Mouse (Mus musculus): Measurements from ENCODE around the gene Hyou1. TPM values are rescaled to one million over a fixed set of nuclear protein-coding genes. Genes with fewer than 3 reads are reported as not detected.
"Not testable (repeated sequence)": the region's sequence is repeated elsewhere in the genome, so short reads cannot be mapped to it uniquely, and the experiment has no call there.

The Hyou1 gene
- polyA plus RNA-seq, 1 experiment = 30.8 TPM

DNA sequence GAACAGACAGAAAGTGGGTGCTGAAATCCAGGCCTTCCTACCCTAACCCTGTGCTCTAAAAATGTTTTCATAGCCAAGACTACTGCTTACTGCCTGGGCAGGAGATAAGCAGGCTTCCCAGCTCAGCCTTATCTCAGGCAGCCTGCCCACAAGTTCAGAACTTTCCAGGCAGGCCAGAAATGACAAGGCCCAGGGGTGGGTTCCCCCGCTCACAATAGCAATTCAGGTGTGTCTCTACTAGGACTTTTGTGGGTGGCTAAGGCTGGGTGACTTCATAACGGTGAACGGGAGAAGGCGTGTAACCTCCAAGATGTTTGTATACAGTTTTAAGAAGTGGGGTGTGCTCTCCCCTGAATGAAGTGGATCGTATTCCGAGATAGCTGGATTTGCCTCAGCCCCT is 36.0 kb upstream of the Hyou1 start:
- Histone ChIP-seq H3K4me3 (ENCODE audit: insufficient read depth, low read depth, low read length) (peak overlapping the region; percentile 92), H3K4me1 (ENCODE audit: control insufficient read depth, insufficient read depth, insufficient read length, low read length) (peaks cover 4% of the 10 kb centered on the region), H3K27ac (replicated peaks; ENCODE audit: low read depth, low read length) (peak overlapping the region; percentile 58)

DNA sequence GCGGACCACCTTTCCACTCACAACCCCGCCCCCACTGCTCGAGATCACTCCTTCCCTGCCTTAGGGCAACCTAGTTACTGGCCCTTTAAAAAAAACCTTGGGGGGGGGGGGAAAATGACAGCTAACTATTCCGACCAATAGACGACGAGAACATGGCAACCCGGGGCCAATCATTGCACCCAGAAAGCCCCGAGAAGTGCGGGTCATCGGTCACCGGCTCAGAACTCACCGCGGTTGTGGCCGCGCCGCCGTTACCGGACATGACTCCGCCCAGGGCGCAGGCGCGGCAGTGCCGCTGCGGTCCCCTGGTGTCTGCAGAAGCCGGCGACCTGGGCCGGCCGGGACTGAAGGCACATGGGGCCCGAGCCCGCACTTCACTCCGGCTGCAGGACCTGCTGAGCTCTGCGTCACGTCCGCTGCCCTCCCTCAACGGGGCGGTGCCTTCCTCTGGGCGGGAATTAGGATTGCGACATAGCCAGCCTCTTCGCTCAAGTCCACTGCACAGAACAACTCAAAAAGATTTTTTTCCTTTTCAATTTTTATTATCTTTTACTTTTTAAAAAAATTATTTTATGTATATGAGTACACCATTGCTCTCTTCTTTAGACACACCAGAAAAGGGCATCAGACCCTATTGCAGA is 35.4 kb upstream of the Hyou1 start, which contains the start of gene Hmbs:
Gene Hmbs (minus strand): TSS at position 448 of the 641 bp plus-strand sequence.
- Histone ChIP-seq H3K27ac (replicated peaks; ENCODE audit: low read depth, low read length) (peak within 1 kb of the TSS; percentile 92), H3K4me1 (ENCODE audit: control insufficient read depth, insufficient read depth, insufficient read length, low read length) (peaks cover 4% of the 10 kb centered on the region), H3K4me3 (ENCODE audit: insufficient read depth, low read depth, low read length) (peak within 1 kb of the TSS; percentile 92)

DNA sequence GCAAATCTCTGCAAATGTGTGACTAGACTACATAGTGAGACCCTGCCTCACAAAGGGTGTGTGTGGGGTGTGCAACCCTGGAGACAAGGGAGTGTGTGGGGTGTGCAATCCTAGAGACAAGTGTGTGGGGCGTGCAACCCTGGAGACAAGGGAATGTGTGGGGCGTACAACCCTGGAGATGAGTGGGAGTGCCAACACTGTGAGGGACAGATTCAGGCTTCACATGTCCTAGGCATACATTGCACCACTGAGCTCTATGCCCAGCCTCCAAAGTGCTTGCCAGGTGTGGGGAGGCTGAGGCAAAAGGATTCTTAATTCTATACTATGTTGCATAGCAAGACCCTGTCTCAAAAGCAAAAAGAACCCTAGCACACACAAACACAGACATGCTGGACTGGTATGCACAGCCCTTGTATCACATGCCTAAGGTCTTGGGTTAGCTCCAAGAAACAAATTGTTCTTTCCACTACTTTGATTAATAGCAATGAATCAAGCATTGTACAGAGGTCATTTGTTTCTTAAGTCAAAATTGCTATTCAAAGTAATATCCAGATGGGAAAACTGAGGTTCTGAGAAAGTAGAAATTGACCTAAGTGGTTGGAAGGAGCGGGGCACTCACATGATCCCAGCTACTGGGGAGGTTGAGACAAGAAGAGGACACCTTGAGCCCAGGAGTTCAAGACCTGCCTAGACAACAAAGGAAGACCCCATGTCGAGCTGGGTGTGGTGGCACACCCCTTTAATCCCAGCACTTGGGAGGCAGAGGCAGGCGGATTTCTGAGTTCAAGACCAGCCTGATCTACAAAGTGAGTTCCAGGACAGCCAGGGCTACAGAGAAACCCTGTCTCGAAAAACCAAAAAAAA is 33.5 kb upstream of the Hyou1 start:
- Histone ChIP-seq H3K4me3 (ENCODE audit: insufficient read depth, low read depth, low read length) (no peak overlapping the region), H3K4me1 (ENCODE audit: control insufficient read depth, insufficient read depth, insufficient read length, low read length) (peaks cover 4% of the 10 kb centered on the region)

DNA sequence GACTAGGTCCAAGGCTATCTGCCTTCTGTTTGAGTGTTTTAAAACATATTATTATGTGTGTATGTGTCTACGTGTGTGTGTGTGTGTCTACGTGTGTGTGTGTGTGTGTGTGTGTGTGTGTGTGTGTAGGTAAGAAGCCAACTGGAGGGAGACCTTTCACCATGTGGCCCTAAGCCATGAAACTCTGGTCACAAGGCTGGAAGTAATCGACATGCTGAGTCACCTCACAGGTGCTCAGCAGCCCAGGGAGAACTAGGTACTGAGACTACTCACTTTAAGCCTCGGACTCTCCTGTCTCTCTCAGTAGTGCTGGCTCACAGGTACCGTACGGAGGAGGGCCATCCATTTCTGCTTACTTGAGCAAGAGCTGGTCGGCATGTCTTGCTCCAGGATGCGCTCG is 32.1 kb upstream of the Hyou1 start:
- Histone ChIP-seq H3K27ac (replicated peaks; ENCODE audit: low read depth, low read length) (no peak overlapping the region), H3K4me3 (ENCODE audit: insufficient read depth, low read depth, low read length) (no peak overlapping the region), H3K4me1 (ENCODE audit: control insufficient read depth, insufficient read depth, insufficient read length, low read length) (peaks cover 4% of the 10 kb centered on the region)

More for the DNA sequence above, 33.5 kb upstream of the Hyou1 start:
- peak overlapping the region; percentile 27 for H3K27ac ChIP-seq (replicated peaks; ENCODE audit: low read depth, low read length)

DNA sequence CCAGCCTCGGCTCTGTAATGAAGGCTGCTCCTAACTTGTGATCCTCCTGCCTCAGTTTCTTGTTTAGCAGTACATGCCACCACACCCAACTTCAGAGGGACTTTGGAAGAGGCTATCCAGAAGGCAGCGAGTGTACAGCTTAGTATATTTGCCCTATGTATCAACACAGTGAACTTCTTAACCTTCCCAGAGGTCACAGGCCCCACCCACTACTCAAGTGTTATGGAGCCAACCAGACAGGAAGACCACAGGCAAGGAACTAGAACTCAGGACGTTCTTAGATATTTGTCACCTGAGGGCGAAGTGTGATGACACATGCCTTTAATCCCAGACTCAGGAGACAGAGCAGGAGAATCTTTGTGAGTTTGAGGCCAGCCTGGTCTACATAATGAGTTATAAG is 31.7 kb upstream of the Hyou1 start:
- Histone ChIP-seq H3K27ac (replicated peaks; ENCODE audit: low read depth, low read length) (no peak overlapping the region), H3K4me1 (ENCODE audit: control insufficient read depth, insufficient read depth, insufficient read length, low read length) (peaks cover 4% of the 10 kb centered on the region), H3K4me3 (ENCODE audit: insufficient read depth, low read depth, low read length) (no peak overlapping the region)

DNA sequence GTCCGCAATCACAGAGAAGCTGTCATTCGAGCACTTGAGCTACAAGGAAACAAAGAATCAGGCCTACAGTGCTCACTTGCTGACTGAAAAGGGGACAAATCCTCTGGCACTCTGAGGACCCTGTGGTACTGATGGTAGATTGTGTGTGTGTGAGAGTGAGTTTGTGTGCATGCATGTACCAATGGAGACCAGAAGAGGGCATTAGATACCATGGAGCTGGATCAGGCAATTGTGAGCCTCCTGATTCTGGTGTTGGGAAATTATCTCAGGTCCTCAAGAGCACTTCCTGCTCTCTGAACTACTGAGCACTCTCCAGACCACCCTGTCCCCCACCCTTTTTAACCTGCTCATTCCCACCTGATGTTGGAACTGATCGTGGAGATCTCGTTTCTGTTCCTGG is 30.7 kb upstream of the Hyou1 start:
- Histone ChIP-seq H3K4me1 (ENCODE audit: control insufficient read depth, insufficient read depth, insufficient read length, low read length) (no peaks in the 10 kb centered on the region; the same call in 1 of the 2 replicates), H3K27ac (replicated peaks; ENCODE audit: low read depth, low read length) (no peak overlapping the region), H3K4me3 (ENCODE audit: insufficient read depth, low read depth, low read length) (no peak overlapping the region)

DNA sequence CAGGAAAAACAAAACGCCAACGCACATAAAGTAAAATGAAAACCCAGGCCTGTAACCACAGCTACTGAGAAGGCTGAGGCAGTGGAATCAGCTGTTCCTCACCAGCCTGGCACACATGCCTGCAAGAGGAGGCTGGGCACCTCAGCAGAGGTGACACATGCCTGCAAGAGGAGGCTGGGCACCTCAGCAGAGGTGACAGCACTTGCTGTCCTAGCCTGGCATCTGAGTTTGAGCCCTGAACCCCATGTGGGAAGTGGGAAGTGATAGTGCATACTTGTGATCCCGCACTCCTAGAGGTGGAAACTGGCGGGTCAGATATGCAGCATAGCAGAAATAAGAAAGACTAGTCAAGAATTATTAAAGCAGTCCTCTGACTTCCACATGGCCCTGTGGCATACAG is 27.9 kb upstream of the Hyou1 start:
- Histone ChIP-seq H3K27ac (replicated peaks; ENCODE audit: low read depth, low read length) (no peak overlapping the region), H3K4me1 (ENCODE audit: control insufficient read depth, insufficient read depth, insufficient read length, low read length) (no peaks in the 10 kb centered on the region), H3K4me3 (ENCODE audit: insufficient read depth, low read depth, low read length) (no peak overlapping the region)

DNA sequence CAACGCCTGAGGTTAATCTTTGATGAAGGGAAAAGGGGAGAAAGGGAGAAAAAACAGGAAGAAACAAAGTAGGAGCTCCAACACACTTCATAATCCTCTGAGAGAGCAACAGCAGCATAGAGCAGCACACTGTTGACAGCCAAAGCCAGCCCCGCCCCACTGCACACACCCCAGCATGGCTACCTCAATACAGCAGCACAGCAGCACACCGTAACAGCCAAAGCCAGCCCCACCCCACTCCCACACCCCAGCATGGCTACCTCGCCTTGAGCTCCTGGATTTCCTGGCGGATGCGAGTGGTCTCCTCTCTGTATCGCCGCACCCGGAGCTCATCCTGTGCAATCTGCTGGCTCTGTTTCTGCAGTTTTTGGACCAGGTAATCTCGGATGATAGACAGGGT is 27.0 kb upstream of the Hyou1 start:
- H3K4me1 ChIP-seq (ENCODE audit: control insufficient read depth, insufficient read depth, insufficient read length, low read length) = no peaks in the 10 kb centered on the region
- no peak overlapping the region for H3K27ac ChIP-seq (replicated peaks; ENCODE audit: low read depth, low read length)
- no peak overlapping the region for H3K4me3 ChIP-seq (ENCODE audit: insufficient read depth, low read depth, low read length)

DNA sequence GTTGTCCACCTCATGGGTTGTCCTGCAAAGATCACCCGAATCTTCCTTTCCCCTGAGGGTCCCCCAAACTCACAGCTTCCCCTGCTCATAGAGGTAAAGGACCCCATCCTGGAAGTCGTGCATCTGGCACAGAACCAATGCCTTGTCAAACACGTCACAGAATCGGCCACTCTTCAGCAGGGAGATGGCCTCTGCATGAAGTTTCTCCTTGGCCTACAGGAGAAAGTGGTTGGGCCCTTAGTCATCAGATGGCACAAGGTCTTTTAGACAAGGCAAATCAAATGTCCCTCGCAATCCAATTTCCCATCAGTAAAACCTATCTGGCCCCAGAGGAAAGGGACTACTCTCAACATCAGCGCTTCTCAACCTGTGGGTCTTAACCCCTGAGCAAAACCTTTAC is 26.1 kb upstream of the Hyou1 start:
- Histone ChIP-seq H3K4me3 (ENCODE audit: insufficient read depth, low read depth, low read length) (no peak overlapping the region), H3K4me1 (ENCODE audit: control insufficient read depth, insufficient read depth, insufficient read length, low read length) (no peaks in the 10 kb centered on the region), H3K27ac (replicated peaks; ENCODE audit: low read depth, low read length) (no peak overlapping the region)

DNA sequence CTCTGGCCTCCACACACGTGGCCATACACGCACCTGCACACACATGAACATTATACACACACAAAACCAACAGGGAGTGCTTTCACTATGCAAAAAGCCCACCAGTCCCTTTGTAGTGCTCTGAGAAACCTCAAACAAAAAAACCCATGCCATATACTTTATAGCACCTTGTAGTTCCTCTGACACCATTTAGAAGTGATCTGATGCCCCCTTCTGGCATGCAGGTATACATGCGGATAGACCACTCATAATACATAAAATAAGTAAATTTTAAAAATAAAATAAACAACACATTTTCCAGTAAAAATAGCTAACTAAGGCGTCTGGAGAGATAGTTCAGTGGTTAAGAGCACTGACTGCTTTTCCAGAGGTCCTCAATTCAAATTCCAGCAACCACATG is 22.1 kb upstream of the Hyou1 start:
- Histone ChIP-seq H3K27ac (replicated peaks; ENCODE audit: low read depth, low read length) (no peak overlapping the region), H3K4me1 (ENCODE audit: control insufficient read depth, insufficient read depth, insufficient read length, low read length) (peaks cover 2% of the 10 kb centered on the region; the same call in 1 of the 2 replicates), H3K4me3 (ENCODE audit: insufficient read depth, low read depth, low read length) (no peak overlapping the region)

DNA sequence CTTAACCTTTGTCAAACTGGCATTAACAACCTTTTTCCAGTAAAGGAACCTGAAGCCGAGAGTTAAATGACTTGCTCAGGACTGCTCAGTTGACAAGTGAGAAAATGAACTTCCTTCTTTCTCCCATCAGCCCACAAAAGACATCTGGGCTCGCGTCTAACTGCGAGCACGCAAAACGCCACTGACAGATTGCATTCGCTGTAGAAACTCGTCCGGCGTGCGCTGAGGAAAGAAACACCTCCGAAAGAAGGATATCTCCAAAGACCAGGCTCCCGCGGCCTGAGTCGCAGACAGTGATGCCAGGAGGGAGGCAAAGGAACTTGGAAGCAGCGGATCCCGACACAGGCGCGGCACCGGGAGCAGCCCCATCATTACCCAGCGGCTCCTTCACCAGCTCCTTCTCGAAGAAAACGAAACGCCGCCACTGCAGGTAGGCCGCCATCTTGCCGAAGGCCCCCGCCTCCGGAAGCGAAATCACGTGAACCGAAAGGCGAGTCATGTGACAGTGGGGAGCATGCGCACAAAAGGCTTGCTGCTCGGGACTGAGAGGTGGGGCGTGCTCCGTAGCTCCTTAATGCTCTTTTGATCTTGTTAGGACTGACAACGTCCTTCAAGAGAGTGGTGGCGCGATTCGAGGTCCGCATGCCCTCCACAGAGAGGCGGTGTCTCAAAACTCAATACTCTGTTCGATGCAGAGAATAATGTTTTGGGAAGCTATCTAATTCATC is 17.9 kb upstream of the Hyou1 start, which contains the start of gene Vps11:
Gene Vps11 (minus strand): TSS at position 481 of the 728 bp plus-strand sequence.
- Histone ChIP-seq H3K4me1 (ENCODE audit: control insufficient read depth, insufficient read depth, insufficient read length, low read length) (peaks cover 2% of the 10 kb centered on the region; the same call in 1 of the 2 replicates), H3K27ac (replicated peaks; ENCODE audit: low read depth, low read length) (peak within 1 kb of the TSS; percentile 62), H3K4me3 (ENCODE audit: insufficient read depth, low read depth, low read length) (peak within 1 kb of the TSS; percentile 79)

DNA sequence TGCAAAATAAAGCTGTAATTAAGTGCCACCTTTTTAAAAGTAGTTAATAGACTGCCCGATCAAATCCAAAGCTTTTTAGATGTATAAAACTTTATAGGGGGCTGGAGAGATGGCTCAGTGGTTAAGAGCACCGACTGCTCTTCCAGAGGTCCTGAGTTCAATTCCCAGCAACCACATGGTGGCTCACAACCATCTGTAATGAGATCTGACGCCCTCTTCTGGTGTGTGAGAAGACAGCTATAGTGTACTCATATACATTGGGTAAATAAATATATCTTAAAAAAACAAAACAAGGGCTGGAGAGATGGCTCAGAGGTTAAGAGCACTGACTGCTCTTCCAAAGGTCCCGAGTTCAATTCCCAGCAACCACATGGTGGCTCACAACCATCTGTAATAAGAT is 17.4 kb upstream of the Hyou1 start:
- Histone ChIP-seq H3K27ac (replicated peaks; ENCODE audit: low read depth, low read length) (peak overlapping the region; percentile 62), H3K4me3 (ENCODE audit: insufficient read depth, low read depth, low read length) (peak overlapping the region; percentile 79)

DNA sequence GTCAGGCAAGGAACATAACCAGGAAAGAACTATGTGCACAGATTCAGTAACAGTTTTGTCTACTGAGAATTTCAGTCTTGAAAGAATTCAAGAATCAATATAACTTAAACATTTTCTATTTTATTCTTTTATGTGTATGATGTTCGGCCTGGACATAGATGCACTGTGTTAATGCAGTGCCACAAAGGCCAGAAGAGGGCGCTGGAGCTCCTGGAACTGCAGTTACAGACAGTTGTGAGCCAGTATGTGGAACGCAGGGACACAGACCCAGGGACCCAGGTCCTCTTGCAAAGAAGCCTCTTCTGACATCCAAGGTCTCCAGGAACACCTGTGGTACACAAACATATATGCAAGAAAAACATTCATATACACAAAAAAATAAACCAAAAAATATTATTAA is 14.8 kb upstream of the Hyou1 start:
- H3K27ac ChIP-seq (replicated peaks; ENCODE audit: low read depth, low read length) = no peak overlapping the region
- H3K4me3 ChIP-seq (ENCODE audit: insufficient read depth, low read depth, low read length) = no peak overlapping the region
- H3K4me1 ChIP-seq (ENCODE audit: control insufficient read depth, insufficient read depth, insufficient read length, low read length) = peaks cover 2% of the 10 kb centered on the region; the same call in 1 of the 2 replicates

More for the DNA sequence above, 17.4 kb upstream of the Hyou1 start:
- H3K4me1 ChIP-seq (ENCODE audit: control insufficient read depth, insufficient read depth, insufficient read length, low read length) = not testable (repeated sequence)

DNA sequence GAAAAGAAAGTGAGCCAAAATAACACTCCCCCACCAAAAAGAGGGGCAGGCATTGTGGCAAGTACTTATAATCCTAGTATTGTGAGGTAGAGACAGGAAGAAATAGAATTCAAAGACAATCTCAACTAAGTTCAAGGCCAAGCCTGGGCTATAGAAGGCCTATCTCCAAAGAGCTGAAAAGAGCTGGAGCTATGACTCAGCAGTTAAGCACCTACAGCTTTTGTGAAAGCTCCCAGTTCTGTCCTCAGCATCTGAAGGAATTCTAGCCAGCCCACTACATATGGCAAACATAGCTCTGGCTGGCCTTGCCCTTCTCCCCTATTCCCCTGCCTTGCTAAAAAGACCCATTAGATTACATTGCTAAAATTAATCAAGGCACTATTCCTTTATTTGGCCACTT is 5.9 kb upstream of the Hyou1 start:
- no peak overlapping the region for H3K27ac ChIP-seq (replicated peaks; ENCODE audit: low read depth, low read length)
- H3K4me1 ChIP-seq (ENCODE audit: control insufficient read depth, insufficient read depth, insufficient read length, low read length) = no peaks in the 10 kb centered on the region

DNA sequence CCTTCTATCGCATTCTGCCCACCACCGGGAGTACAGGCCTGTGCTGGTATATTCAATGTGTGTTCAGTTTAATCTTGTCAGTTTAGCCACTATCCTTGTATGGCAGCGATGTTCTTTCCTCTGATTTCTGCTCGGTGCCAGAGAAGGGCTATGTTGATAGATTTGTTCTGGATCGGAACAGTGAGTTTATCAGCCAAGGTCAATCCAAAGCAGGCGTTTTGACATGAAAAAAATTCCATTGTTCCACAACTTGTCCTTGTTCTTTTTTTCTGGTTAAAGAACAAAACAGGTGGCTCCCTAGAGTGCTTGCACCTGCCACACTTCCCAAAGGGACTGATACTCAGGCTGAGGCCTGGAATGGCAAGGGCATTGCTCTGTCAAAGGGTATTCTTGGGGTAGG is 3.1 kb upstream of the Hyou1 start:
- peaks cover 6% of the 10 kb centered on the region; the same call in 1 of the 2 replicates for H3K4me1 ChIP-seq (ENCODE audit: control insufficient read depth, insufficient read depth, insufficient read length, low read length)
- no peak overlapping the region for H3K27ac ChIP-seq (replicated peaks; ENCODE audit: low read depth, low read length)

More for the DNA sequence above, 5.9 kb upstream of the Hyou1 start:
- H3K4me3 ChIP-seq (ENCODE audit: insufficient read depth, low read depth, low read length) = no peak overlapping the region

More for the DNA sequence above, 3.1 kb upstream of the Hyou1 start:
- H3K4me3 ChIP-seq (ENCODE audit: insufficient read depth, low read depth, low read length) = no peak overlapping the region

Measured in brown adipose tissue, adult 24 weeks (tissue).